Mouse (Mus musculus) embryonic facial prominence, embryonic 10.5 days (tissue): Measurements from ENCODE around the gene Iqce. TPM values are rescaled to one million over a fixed set of nuclear protein-coding genes. Genes with fewer than 3 reads are reported as not detected.
A peak's percentile ranks its signal among the peaks of the same experiment; 100 is the strongest.

Experiments used
- DNase-seq: peaks from one replicate; pipeline ENCODE4 v3.0.0-alpha.2; 2017; ENCODE audit warnings: low spot score
- H3K27ac ChIP-seq: fragments of 300-500 bp; sonication (generic); replicated peaks from 2 replicates; pipeline ENCODE4 v1.5.1; 2016; ENCODE audit warnings: mild to moderate bottlenecking
- H3K27me3 ChIP-seq: fragments of 300-500 bp; sonication (generic); replicated peaks from 2 replicates; pipeline ENCODE4 v1.6.1; 2016; ENCODE audit warnings: low read depth, mild to moderate bottlenecking; ENCODE audit not compliant: poor library complexity, severe bottlenecking
- H3K36me3 ChIP-seq: fragments of 300-500 bp; sonication (generic); replicated peaks from 2 replicates; pipeline ENCODE4 v1.6.1; 2016; ENCODE audit warnings: mild to moderate bottlenecking, moderate library complexity
- H3K4me1 ChIP-seq: fragments of 300-500 bp; sonication (generic); 2 replicates; pipeline ENCODE4 v1.6.1; 2016
- H3K4me3 ChIP-seq: fragments of 300-500 bp; sonication (generic); 2 replicates; pipeline ENCODE4 v1.5.1; 2016; ENCODE audit warnings: mild to moderate bottlenecking, moderate library complexity
- H3K9me3 ChIP-seq: fragments of 300-500 bp; sonication (generic); 2 replicates; pipeline ENCODE4 v1.6.1; 2016; ENCODE audit warnings: mild to moderate bottlenecking
- WGBS: fragments of 180-500 bp; shearing (Covaris S2); methylation state at CpG from one replicate; pipeline ENCODE4 v1.1.7; 2016; 5-methylcytosine and 5-hydroxymethylcytosine counted together
- polyA plus RNA-seq: library from polyadenylated mRNA; unstranded; fragments of >200 nt; fragmentation: Nextera tagmentation; extraction: Ambion mirVana; gene quantifications from 2 replicates; pipeline ENCODE4 v1.2.1, GENCODE M21; 2016

Iqce gene
- polyA plus RNA-seq, 1 experiment from 2014 or later: 28.2 TPM

- no peak for DNase-seq
- H3K4me1 ChIP-seq: peaks cover 52% of the 10 kb centered on the region
- no peaks in the 10 kb centered on the region for H3K9me3 ChIP-seq
- no peaks in the 10 kb centered on the region for H3K27me3 ChIP-seq
- peak overlapping the region; percentile 70 for H3K4me3 ChIP-seq
- H3K36me3 ChIP-seq: peaks cover 33% of the 10 kb centered on the region
- H3K27ac ChIP-seq: peak overlapping the region; percentile 97
- WGBS: 40% methylated on average over 17 of the region's 17 CpGs
Observed at GRCm38 (mm10) chr5:140703480-140704377, 1.6 kb upstream of the Iqce start.

- H3K9me3 ChIP-seq: no peaks in the 10 kb centered on the region
- H3K4me3 ChIP-seq: peak overlapping the region; percentile 84
- H3K27me3 ChIP-seq: no peaks in the 10 kb centered on the region
- peak; percentile 31 for DNase-seq
- 60% methylated on average over 19 of the region's 19 CpGs for WGBS
- peaks cover 52% of the 10 kb centered on the region for H3K4me1 ChIP-seq
- peak overlapping the region; percentile 92 for H3K27ac ChIP-seq
- H3K36me3 ChIP-seq: peaks cover 33% of the 10 kb centered on the region
Observed at GRCm38 (mm10) chr5:140702618-140703175, 519 bp upstream of the Iqce start.

GRCm38 (mm10) chr5:140701661-140702060 lies 517 bp downstream of the Iqce start:
- Histone ChIP-seq H3K27me3 (no peaks in the 10 kb centered on the region), H3K36me3 (peaks cover 36% of the 10 kb centered on the region), H3K4me1 (peaks cover 56% of the 10 kb centered on the region), H3K9me3 (no peaks in the 10 kb centered on the region), H3K4me3 (peak overlapping the region; percentile 84), H3K27ac (peak overlapping the region; percentile 92)
- WGBS: under 1% methylated on average over 25 of the region's 25 CpGs
- DNase-seq: peak; percentile 76

- Histone ChIP-seq H3K4me3 (no peak overlapping the region), H3K4me1 (peaks cover 45% of the 10 kb centered on the region), H3K9me3 (no peaks in the 10 kb centered on the region), H3K27me3 (no peaks in the 10 kb centered on the region), H3K27ac (no peak overlapping the region), H3K36me3 (peaks cover 50% of the 10 kb centered on the region)
- WGBS: 85% methylated on average over 9 of the region's 9 CpGs
- no peak for DNase-seq
Observed at GRCm38 (mm10) chr5:140699776-140700175, 2.4 kb downstream of the Iqce start.

GRCm38 (mm10) chr5:140695987-140696386 lies 6.2 kb downstream of the Iqce start:
- H3K4me1 ChIP-seq: peaks cover 20% of the 10 kb centered on the region
- H3K27ac ChIP-seq: no peak overlapping the region
- no peak for DNase-seq
- H3K9me3 ChIP-seq: no peaks in the 10 kb centered on the region
- WGBS: 74% methylated on average over 7 of the region's 7 CpGs
- no peak overlapping the region for H3K4me3 ChIP-seq
- H3K36me3 ChIP-seq: peaks cover 85% of the 10 kb centered on the region
- no peaks in the 10 kb centered on the region for H3K27me3 ChIP-seq

GRCm38 (mm10) chr5:140688434-140688833 lies 13.7 kb downstream of the Iqce start:
- peaks cover 12% of the 10 kb centered on the region; the same call in 1 of the 2 replicates for H3K4me1 ChIP-seq
- H3K4me3 ChIP-seq: no peak overlapping the region
- no peak for DNase-seq
- H3K27ac ChIP-seq: no peak overlapping the region
- 86% methylated on average over 3 of the region's 3 CpGs for WGBS
- no peaks in the 10 kb centered on the region for H3K9me3 ChIP-seq
- peaks cover 84% of the 10 kb centered on the region for H3K36me3 ChIP-seq
- H3K27me3 ChIP-seq: no peaks in the 10 kb centered on the region

- Histone ChIP-seq H3K36me3 (peaks cover 70% of the 10 kb centered on the region), H3K9me3 (no peaks in the 10 kb centered on the region), H3K27ac (no peak overlapping the region), H3K27me3 (no peaks in the 10 kb centered on the region), H3K4me1 (0 out of 2 replicates have a peak, but pooled peaks cover 7% of the 10 kb centered on the region), H3K4me3 (no peak overlapping the region)
- DNase-seq: peak; percentile 53
- 63% methylated on average over 16 of the region's 16 CpGs for WGBS
Observed at GRCm38 (mm10) chr5:140684343-140685148, 17.6 kb downstream of the Iqce start.

GRCm38 (mm10) chr5:140682113-140682512 lies 20.1 kb downstream of the Iqce start:
- Histone ChIP-seq H3K27me3 (no peaks in the 10 kb centered on the region), H3K4me3 (no peak overlapping the region), H3K27ac (no peak overlapping the region), H3K9me3 (no peaks in the 10 kb centered on the region), H3K36me3 (peaks cover 65% of the 10 kb centered on the region), H3K4me1 (0 out of 2 replicates have a peak, but pooled peaks cover 7% of the 10 kb centered on the region)
- 94% methylated on average over 6 of the region's 6 CpGs for WGBS
- no peak for DNase-seq

GRCm38 (mm10) chr5:140680950-140681349 lies 21.2 kb downstream of the Iqce start:
- Histone ChIP-seq H3K4me3 (no peak overlapping the region), H3K9me3 (no peaks in the 10 kb centered on the region), H3K27me3 (no peaks in the 10 kb centered on the region), H3K36me3 (peaks cover 66% of the 10 kb centered on the region), H3K27ac (no peak overlapping the region), H3K4me1 (0 out of 2 replicates have a peak, but pooled peaks cover 3% of the 10 kb centered on the region)
- 92% methylated on average over 1 of the region's 1 CpGs for WGBS
- DNase-seq: no peak

- peaks cover 67% of the 10 kb centered on the region for H3K36me3 ChIP-seq
Observed at GRCm38 (mm10) chr5:140680051-140680450, 22.1 kb downstream of the Iqce start.

GRCm38 (mm10) chr5:140677137-140677536 lies 25.0 kb downstream of the Iqce start:
- no peaks in the 10 kb centered on the region for H3K9me3 ChIP-seq
- H3K4me3 ChIP-seq: no peak overlapping the region
- H3K27me3 ChIP-seq: no peaks in the 10 kb centered on the region
- 89% methylated on average over 6 of the region's 6 CpGs for WGBS
- H3K36me3 ChIP-seq: peaks cover 74% of the 10 kb centered on the region
- H3K27ac ChIP-seq: no peak overlapping the region
- H3K4me1 ChIP-seq: 0 out of 2 replicates have a peak, but pooled peaks cover 2% of the 10 kb centered on the region
- no peak for DNase-seq

More at GRCm38 (mm10) chr5:140680051-140680450, 22.1 kb downstream of the Iqce start:
- H3K27ac ChIP-seq: no peak overlapping the region
- H3K27me3 ChIP-seq: no peaks in the 10 kb centered on the region
- no peaks in the 10 kb centered on the region for H3K9me3 ChIP-seq
- H3K4me3 ChIP-seq: no peak overlapping the region
- 0 out of 2 replicates have a peak, but pooled peaks cover 3% of the 10 kb centered on the region for H3K4me1 ChIP-seq
- 85% methylated on average over 6 of the region's 6 CpGs for WGBS
- no peak for DNase-seq

GRCm38 (mm10) chr5:140675640-140676039 lies 26.5 kb downstream of the Iqce start:
- H3K4me3 ChIP-seq: no peak overlapping the region
- no peak for DNase-seq
- no peaks in the 10 kb centered on the region for H3K27me3 ChIP-seq
- no peaks in the 10 kb centered on the region for H3K9me3 ChIP-seq
- H3K4me1 ChIP-seq: 0 out of 2 replicates have a peak, but pooled peaks cover 2% of the 10 kb centered on the region
- 90% methylated on average over 11 of the region's 11 CpGs for WGBS
- peaks cover 79% of the 10 kb centered on the region for H3K36me3 ChIP-seq
- H3K27ac ChIP-seq: no peak overlapping the region
